Mouse (Mus musculus) ES-E14 (cell line): ENCODE results near the gene Dmrt2. TPM values are rescaled to one million over a fixed set of nuclear protein-coding genes. Genes with fewer than 3 reads are reported as not detected.

Source experiments
- DNase-seq: peaks from one replicate; pipeline ENCODE4 v3.0.0-alpha.2; 2013; ENCODE audit warnings: low read depth, low spot score
- H3K27ac ChIP-seq: 2 replicates; pipeline ENCODE4 v1.5.1; 2012; ENCODE audit warnings: low read depth, mild to moderate bottlenecking, low read length, moderate library complexity, mixed read lengths; ENCODE audit not compliant: poor library complexity, insufficient read depth, severe bottlenecking
- H3K36me3 ChIP-seq: 2 replicates; pipeline ENCODE4 v1.6.1; 2012; ENCODE audit warnings: mild to moderate bottlenecking, low read length, moderate library complexity, mixed read lengths; ENCODE audit not compliant: control insufficient read depth, poor library complexity, insufficient read depth, severe bottlenecking
- H3K4me1 ChIP-seq, 2 experiments: fragments of 150-350 bp in 1 of 2; sonication (generic) in 1 of 2; 2 replicates each; pipeline ENCODE4 v1.6.1; 2012; ENCODE audit warnings: low read length in 2 of 2, mild to moderate bottlenecking in 1 of 2, mixed read lengths in 1 of 2; ENCODE audit not compliant: control insufficient read depth in 2 of 2, insufficient read depth in 2 of 2, poor library complexity in 1 of 2
- H3K4me3 ChIP-seq, 2 experiments: fragments of 150-350 bp in 1 of 2; sonication (generic) in 1 of 2; 2 replicates each; pipeline ENCODE4 v1.5.1; 2012; ENCODE audit warnings: low read length in 2 of 2, low read depth in 1 of 2, mild to moderate bottlenecking in 1 of 2, mixed read lengths in 1 of 2; ENCODE audit not compliant: insufficient read depth in 1 of 2, poor library complexity in 1 of 2, severe bottlenecking in 1 of 2
- H3K9ac ChIP-seq: 2 replicates; pipeline ENCODE4 v1.6.1; 2012; ENCODE audit warnings: low read depth, mild to moderate bottlenecking, low read length, mixed read lengths; ENCODE audit not compliant: poor library complexity, insufficient read depth, severe bottlenecking
- H3K9me3 ChIP-seq: fragments of 150-350 bp; sonication (generic); 2 replicates; pipeline ENCODE4 v1.6.1; 2012; ENCODE audit warnings: low read depth, mild to moderate bottlenecking, low read length; ENCODE audit not compliant: control insufficient read depth, insufficient read depth
- CHD2 ChIP-seq: IDR thresholded peaks from 2 replicates; pipeline ENCODE4 v1.6.1; 2014; ENCODE audit warnings: mild to moderate bottlenecking, low read depth, low read length, inconsistent platforms
- HCFC1 ChIP-seq: IDR thresholded peaks from 2 replicates; pipeline ENCODE4 v1.6.1; 2012; ENCODE audit warnings: low read length, inconsistent platforms, borderline replicate concordance; ENCODE audit not compliant: insufficient read depth
- MAFK ChIP-seq: IDR thresholded peaks from 2 replicates; pipeline ENCODE4 v1.6.1; 2014; ENCODE audit warnings: mild to moderate bottlenecking, low read depth, low read length, inconsistent platforms; ENCODE audit not compliant: insufficient read depth
- ZC3H11A ChIP-seq: IDR thresholded peaks from 2 replicates; pipeline ENCODE4 v1.6.1; 2012; ENCODE audit warnings: low read depth, mild to moderate bottlenecking, inconsistent platforms, low read length, borderline replicate concordance
- ZNF384 ChIP-seq: IDR thresholded peaks from 2 replicates; pipeline ENCODE4 v1.6.1; 2012; ENCODE audit warnings: low read depth, low read length, inconsistent platforms
- in situ Hi-C, 2 experiments: fragments of 600-800 bp; cut with MboI; formaldehyde crosslinking; loops; one replicate each; pipeline ENCODE4 v1.15.1; 2025; ENCODE audit warnings: low sequenced_read_pairs in 2 of 2, inconsistent platforms in 1 of 2; ENCODE audit not compliant: unreplicated experiment in 2 of 2
- total RNA-seq: library from RNA; depleted of rRNA; stranded (reverse); fragments of 300-350 nt; gene quantifications from 2 replicates; pipeline ENCODE4 v1.2.3, GENCODE M21; 2012

Dmrt2 gene
- total RNA-seq, 1 experiment, result 0.31 TPM

DNA sequence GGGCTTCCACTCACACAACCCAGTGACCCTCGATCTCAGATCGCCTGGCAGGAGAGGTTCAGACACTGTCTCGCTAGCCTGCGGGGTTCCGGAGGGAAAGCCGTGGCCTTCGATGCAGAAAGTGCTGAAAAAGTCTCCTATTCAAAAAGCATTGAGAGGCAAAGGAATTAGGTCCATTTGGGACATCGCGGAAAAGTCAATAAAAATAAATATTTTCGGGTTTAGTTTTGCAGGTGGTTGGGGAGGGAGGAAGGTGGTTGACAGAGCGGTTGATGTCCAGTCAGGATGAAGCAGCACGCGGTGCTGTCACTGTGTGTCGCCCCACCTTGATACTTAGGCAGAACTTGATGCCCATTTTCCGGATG is 1.8 kb downstream of the Dmrt2 start:
- TF ChIP-seq CHD2 (no peak), MAFK (no peak), ZC3H11A (no peak), ZNF384 (no peak), HCFC1 (no peak)
- Histone ChIP-seq H3K4me1 (no peaks in the 10 kb centered on the region; a peak in 1 of 4 replicates), H3K27ac (no peak overlapping the region), H3K9ac (no peak overlapping the region; the same call in 1 of the 2 replicates), H3K4me3 (peak overlapping the region; percentile 27 to 55; a peak in 3 of 4 replicates), H3K9me3 (no peaks in the 10 kb centered on the region), H3K36me3 (no peaks in the 10 kb centered on the region)
- DNase-seq, result no peak
- in situ Hi-C loops, result loop anchor here in 1 of 2 experiments (5.0 to 10.0 kb wide), 2 partner anchors 67 to 931 kb away; partner anchors contain the start of gene Smarca2

GRCm38 (mm10) chr19:25674744-25675143 is 2.5 kb downstream of the Dmrt2 start:
- no peak for DNase-seq
- TF ChIP-seq HCFC1 (no peak), CHD2 (no peak), ZC3H11A (no peak), ZNF384 (no peak), MAFK (no peak)
- H3K4me3 ChIP-seq, result no peak overlapping the region

DNA sequence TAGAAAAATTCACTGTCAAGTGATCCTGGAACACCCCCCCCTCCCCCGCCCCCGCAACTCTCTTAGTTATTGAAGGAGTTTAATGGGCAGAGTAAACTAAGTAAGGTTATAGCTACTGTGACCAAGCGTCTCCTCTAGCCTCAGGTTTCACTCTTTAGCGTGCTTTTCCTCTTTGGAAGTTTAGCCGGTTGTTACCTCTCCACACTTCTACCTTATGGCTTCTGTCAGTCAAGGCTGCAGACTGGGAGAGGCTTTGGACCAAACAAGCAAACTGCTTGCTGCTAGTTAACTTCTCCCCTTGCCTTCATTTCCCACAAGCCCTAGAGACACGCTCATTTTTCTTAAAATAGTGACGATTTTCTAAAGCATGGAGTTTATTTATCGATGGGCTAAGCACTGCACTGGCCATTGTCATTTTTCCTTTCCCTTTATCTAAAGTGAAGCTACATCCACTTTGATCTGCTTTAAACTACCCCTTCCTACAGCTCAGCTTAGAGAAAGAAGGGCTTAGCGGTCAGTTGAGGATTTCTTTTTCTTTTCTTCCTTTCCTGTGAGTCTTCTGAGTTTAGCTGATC is 3.7 kb downstream of the Dmrt2 start:
- H3K27ac ChIP-seq, result no peak overlapping the region
- no peak overlapping the region for H3K4me3 ChIP-seq
- in situ Hi-C loops, result loop anchor here in 1 of 2 experiments (10.0 to 25.0 kb wide), 2 partner anchors 511 to 929 kb away; partner anchors contain the start of gene Smarca2
- no peak for DNase-seq
- H3K9me3 ChIP-seq, result no peaks in the 10 kb centered on the region
- H3K36me3 ChIP-seq, result no peaks in the 10 kb centered on the region
- TF ChIP-seq ZNF384 (no peak), HCFC1 (no peak), MAFK (no peak)
- no peaks in the 10 kb centered on the region for H3K4me1 ChIP-seq
- no peak overlapping the region for H3K9ac ChIP-seq

More at GRCm38 (mm10) chr19:25674744-25675143, 2.5 kb downstream of the Dmrt2 start:
- in situ Hi-C loops, result loop anchor here in 1 of 2 experiments (5.0 to 25.0 kb wide), 3 partner anchors 67 to 930 kb away; partner anchors contain the start of gene Smarca2
- H3K9me3 ChIP-seq, result no peaks in the 10 kb centered on the region
- H3K36me3 ChIP-seq, result no peaks in the 10 kb centered on the region
- H3K9ac ChIP-seq, result no peak overlapping the region
- H3K4me1 ChIP-seq, result no peaks in the 10 kb centered on the region
- H3K27ac ChIP-seq, result no peak overlapping the region

GRCm38 (mm10) chr19:25698850-25699249 is 26.6 kb downstream of the Dmrt2 start:
- DNase-seq, result no peak
- in situ Hi-C loops, result loop anchor here in 1 of 2 experiments (25.0 kb wide), 1 partner anchor 488 kb away; no protein-coding TSS in a partner anchor

DNA sequence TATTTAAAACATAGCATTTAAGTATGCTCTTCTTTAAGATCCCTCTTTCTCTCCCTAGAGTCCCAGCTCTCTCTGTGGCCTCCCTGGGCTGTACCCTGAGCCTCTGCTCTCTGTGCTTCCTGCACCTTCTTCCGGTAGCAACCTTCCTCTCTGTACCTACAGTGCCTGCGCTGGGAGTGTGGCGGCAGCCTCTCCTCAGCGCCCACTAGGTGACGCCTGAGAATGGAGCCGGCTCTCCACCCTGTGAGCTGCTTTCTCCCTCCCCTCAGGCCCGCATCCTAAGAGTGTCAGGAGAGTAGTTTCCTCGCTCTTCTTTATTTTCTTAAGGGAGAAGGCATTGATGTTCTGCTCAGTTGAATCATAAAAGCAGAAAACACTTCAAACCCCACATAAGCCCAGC is 41.2 kb downstream of the Dmrt2 start:
- Histone ChIP-seq H3K27ac (no peak overlapping the region), H3K4me3 (no peak overlapping the region), H3K4me1 (no peaks in the 10 kb centered on the region), H3K9me3 (no peaks in the 10 kb centered on the region), H3K36me3 (no peaks in the 10 kb centered on the region), H3K9ac (no peak overlapping the region)
- DNase-seq, result no peak
- in situ Hi-C loops, result no loop called here
- TF ChIP-seq ZC3H11A (no peak), MAFK (no peak), ZNF384 (no peak), CHD2 (no peak), HCFC1 (no peak)

More at GRCm38 (mm10) chr19:25698850-25699249, 26.6 kb downstream of the Dmrt2 start:
- Histone ChIP-seq H3K9ac (no peak overlapping the region), H3K4me3 (no peak overlapping the region), H3K36me3 (no peaks in the 10 kb centered on the region), H3K4me1 (no peaks in the 10 kb centered on the region), H3K27ac (no peak overlapping the region), H3K9me3 (no peaks in the 10 kb centered on the region)
- TF ChIP-seq ZNF384 (no peak), MAFK (no peak), ZC3H11A (no peak), CHD2 (no peak), HCFC1 (no peak)
